Mouse (Mus musculus) heart, postnatal 0 days (tissue): Measurements from ENCODE around the gene Csf2. TPM values are rescaled to one million over a fixed set of nuclear protein-coding genes. Genes with fewer than 3 reads are reported as not detected.
A peak's percentile ranks its signal among the peaks of the same experiment; 100 is the strongest.

Experiments used
- ATAC-seq: fragments of 200-750 bp; cut with Nextera tagmentation; 2 replicates; pipeline ENCODE4 v1.8.0; 2017; ENCODE audit warnings: low read depth, moderate number of reproducible peaks, moderate library complexity; ENCODE audit not compliant: insufficient read depth
- DNase-seq: peaks from one replicate; pipeline ENCODE4 v3.0.0-alpha.2; 2016; ENCODE audit warnings: low spot score
- H3K27ac ChIP-seq: fragments of 300-500 bp; sonication (generic); 2 replicates; pipeline ENCODE4 v1.5.1; 2014; ENCODE audit warnings: low read depth, mild to moderate bottlenecking
- H3K27me3 ChIP-seq: fragments of 300-500 bp; sonication (generic); 2 replicates; pipeline ENCODE4 v1.6.1; 2014; ENCODE audit warnings: low read length, mixed read lengths; ENCODE audit not compliant: control insufficient read depth, insufficient read depth
- H3K36me3 ChIP-seq: fragments of 300-500 bp; sonication (generic); replicated peaks from 2 replicates; pipeline ENCODE4 v1.6.1; 2014; ENCODE audit warnings: low read length, mixed read lengths; ENCODE audit not compliant: control insufficient read depth, insufficient read depth
- H3K4me1 ChIP-seq: fragments of 300-500 bp; sonication (generic); 2 replicates; pipeline ENCODE4 v1.6.1; 2014; ENCODE audit warnings: antibody characterized with exemption; ENCODE audit not compliant: control insufficient read depth, insufficient read depth
- H3K4me2 ChIP-seq: fragments of 300-500 bp; sonication (generic); 2 replicates; pipeline ENCODE4 v1.6.1; 2014; ENCODE audit warnings: low read depth, mild to moderate bottlenecking, low read length, moderate library complexity
- H3K4me3 ChIP-seq: fragments of 300-500 bp; sonication (generic); 2 replicates; pipeline ENCODE4 v1.5.1; 2014; ENCODE audit warnings: low read depth, low read length
- H3K9ac ChIP-seq: fragments of 300-500 bp; sonication (generic); replicated peaks from 2 replicates; pipeline ENCODE4 v1.6.1; 2014; ENCODE audit warnings: low read depth, low read length, mixed read lengths
- H3K9me3 ChIP-seq: fragments of 300-500 bp; sonication (generic); replicated peaks from 2 replicates; pipeline ENCODE4 v1.6.1; 2016; ENCODE audit warnings: low read length; ENCODE audit not compliant: control insufficient read depth
- CTCF ChIP-seq: IDR thresholded peaks from 2 replicates; pipeline ENCODE4 v1.5.1; 2016; ENCODE audit warnings: antibody characterized with exemption, control low read depth, low read depth
- EP300 ChIP-seq: IDR thresholded peaks from 2 replicates; pipeline ENCODE4 v1.6.1; 2016; ENCODE audit warnings: antibody characterized with exemption, low read depth
- WGBS: fragments of 180-500 bp; shearing (Covaris S2); extraction: QIAGEN DNeasy Blood & Tissue Kit; methylation state at CpG from one replicate; pipeline ENCODE4 v1.1.7; 2014; 5-methylcytosine and 5-hydroxymethylcytosine counted together
- polyA plus RNA-seq: library from polyadenylated mRNA; unstranded; fragments of >200 nt; fragmentation: Nextera tagmentation; extraction: Ambion mirVana; gene quantifications from 2 replicates; pipeline ENCODE4 v1.2.1, GENCODE M21; 2015
- total RNA-seq: library from RNA; depleted of rRNA; stranded (reverse); fragments of >200 nt; gene quantifications from 2 replicates; pipeline ENCODE4 v1.2.3, GENCODE M21; 2014; ENCODE audit warnings: low replicate concordance

The Csf2 gene
- total and polyA plus RNA-seq, 2 experiments from 2014 or later: not detected

DNA sequence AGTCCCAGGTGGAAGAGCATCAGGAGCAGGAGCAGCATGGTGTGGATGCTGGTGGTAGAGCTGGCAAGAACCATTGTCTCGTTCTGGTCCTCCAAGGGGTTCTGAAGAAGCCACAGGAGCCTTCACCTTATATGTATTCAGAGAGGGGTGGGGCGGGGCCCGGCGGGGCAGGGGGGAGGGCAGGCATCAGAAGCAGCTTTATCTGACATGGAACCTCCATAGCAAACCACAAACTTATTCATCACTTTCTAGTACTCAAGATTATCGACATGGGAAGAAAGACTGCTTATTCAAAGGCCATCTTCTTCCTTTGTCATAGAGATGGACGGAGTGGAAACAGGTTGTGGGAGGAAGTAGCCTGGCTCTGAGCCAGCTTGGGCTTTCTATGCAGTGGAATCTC is 17.7 kb upstream of the Csf2 start, which contains the start of gene Il3:
Il3 (minus strand) TSS at position 101 of the 400 bp plus-strand sequence.
- Histone ChIP-seq H3K36me3 (no peaks in the 10 kb centered on the region), H3K9me3 (no peaks in the 10 kb centered on the region), H3K27ac (no peak within 1 kb of the TSS), H3K4me3 (no peak within 1 kb of the TSS), H3K9ac (no peak within 1 kb of the TSS), H3K4me1 (no peaks in the 10 kb centered on the region), H3K27me3 (no peaks in the 10 kb centered on the region), H3K4me2 (no peak within 1 kb of the TSS)
- ATAC-seq (no peak), DNase-seq (no peak)
- 74% methylated on average over 6 of the region's 6 CpGs for WGBS
- TF ChIP-seq EP300 (no peak), CTCF (no peak)

DNA sequence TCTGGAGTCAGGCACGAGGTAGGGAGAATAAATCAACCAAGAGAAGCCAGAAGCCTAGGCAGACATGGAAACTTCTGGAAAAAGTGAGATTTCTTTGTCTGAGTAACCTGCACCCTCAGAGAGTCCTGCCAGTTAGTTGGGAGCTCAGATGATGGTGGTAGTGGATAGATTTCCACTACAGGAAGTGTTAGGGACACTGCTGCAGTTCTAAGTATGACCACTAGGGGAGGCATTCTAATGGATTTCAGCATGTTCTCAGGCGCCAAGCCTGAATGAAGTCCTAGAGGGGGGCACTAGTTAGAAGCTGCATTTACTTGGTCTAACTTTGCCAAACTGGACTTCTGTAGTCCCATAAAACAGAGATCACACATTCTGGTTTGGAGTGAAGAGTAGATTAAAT is 15.1 kb upstream of the Csf2 start:
- no peak overlapping the region for H3K4me2 ChIP-seq
- H3K4me1 ChIP-seq: no peaks in the 10 kb centered on the region
- no peak overlapping the region for H3K9ac ChIP-seq
- H3K27ac ChIP-seq: no peak overlapping the region
- H3K36me3 ChIP-seq: no peaks in the 10 kb centered on the region
- DNase-seq (peak; percentile 34), ATAC-seq (no peak)
- no peak overlapping the region for H3K4me3 ChIP-seq
- H3K9me3 ChIP-seq: no peaks in the 10 kb centered on the region
- no peak for TF ChIP-seq EP300
- TF ChIP-seq CTCF: peak; percentile 85
- WGBS: 57% methylated on average over 2 of the region's 2 CpGs
- H3K27me3 ChIP-seq: no peaks in the 10 kb centered on the region

DNA sequence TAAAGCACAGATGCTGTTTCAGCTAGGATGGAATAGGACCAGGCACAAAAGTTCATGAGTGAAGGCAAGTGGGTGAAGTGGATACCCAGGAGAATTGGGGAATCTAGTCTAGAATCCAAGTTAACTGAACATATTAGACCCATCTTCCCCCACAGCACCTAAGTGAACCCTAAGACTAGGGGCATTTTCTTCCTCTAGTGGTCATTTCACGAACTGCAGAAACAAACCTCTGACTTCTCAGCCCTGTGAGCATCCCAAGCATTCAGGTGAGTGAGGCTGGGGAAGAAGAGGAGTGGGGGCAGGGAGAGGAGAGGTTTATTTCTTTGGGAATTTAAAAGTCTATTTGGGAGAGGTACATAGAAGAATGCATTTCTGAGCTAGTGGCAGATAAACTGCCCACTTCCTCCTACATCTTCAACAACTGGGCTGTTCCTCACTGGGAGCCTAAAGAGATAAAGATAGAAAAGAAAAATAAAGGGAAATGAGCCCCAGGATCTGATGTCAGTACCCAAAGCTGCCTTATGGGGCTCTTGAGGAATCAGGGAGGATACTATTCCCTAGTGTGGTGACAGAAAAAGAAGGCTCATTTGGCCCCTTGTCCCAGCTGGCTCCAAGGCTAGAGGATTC is 14.1 kb upstream of the Csf2 start:
- no peaks in the 10 kb centered on the region for H3K27me3 ChIP-seq
- H3K27ac ChIP-seq: no peak overlapping the region
- H3K4me1 ChIP-seq: no peaks in the 10 kb centered on the region
- 15% methylated on average over 1 of the region's 1 CpGs for WGBS
- H3K4me3 ChIP-seq: no peak overlapping the region
- peak; percentile 15; the same call in 1 of the 2 replicates for TF ChIP-seq CTCF
- TF ChIP-seq EP300: no peak
- no peak overlapping the region for H3K9ac ChIP-seq
- H3K4me2 ChIP-seq: no peak overlapping the region
- H3K9me3 ChIP-seq: no peaks in the 10 kb centered on the region
- no peaks in the 10 kb centered on the region for H3K36me3 ChIP-seq
- ATAC-seq (no peak), DNase-seq (no peak)

DNA sequence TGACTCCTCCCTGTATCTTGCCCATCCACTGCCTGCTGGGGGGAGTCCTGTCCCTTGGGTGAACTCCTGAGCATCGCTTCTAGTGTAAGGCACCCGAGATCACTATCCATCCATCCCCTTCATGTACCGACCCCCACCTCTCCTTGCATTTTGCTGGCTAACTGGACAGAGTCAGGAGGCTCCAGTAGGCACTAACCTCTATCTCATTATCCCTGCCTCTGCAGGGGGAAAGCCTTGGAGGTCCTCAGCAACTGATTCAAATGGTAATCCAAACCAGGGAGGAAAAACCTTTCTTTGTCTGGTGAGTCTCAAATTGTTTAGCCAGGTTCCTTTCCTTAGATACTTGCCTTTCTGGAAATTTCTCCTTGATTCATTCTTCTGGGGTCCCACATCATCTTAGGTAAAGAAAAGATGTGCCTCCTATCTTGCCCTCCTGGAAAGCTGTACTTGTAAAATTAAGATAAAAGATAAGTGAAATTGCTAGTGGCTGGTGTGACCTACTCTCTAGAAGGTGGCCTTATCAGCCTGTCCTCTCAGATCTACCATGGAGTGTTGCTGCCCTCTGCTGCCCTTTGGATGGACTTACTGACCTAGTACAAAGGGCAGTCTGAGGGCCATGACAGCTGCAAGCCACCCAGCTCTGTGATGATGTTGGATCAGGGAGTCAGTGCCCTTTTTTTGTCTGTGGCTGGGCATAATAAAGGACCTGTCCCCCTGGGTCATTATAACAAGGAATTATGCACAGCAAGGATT is 7.3 kb upstream of the Csf2 start:
- no peak overlapping the region for H3K27ac ChIP-seq
- peak; percentile 72; the same call in 1 of the 2 replicates for ATAC-seq
- no peak overlapping the region for H3K4me2 ChIP-seq
- 0 out of 2 replicates have a peak, but pooled peaks cover 5% of the 10 kb centered on the region for H3K27me3 ChIP-seq
- WGBS: 53% methylated on average over 3 of the region's 3 CpGs
- H3K9ac ChIP-seq: no peak overlapping the region
- H3K4me1 ChIP-seq: no peaks in the 10 kb centered on the region
- peak; percentile 91 for TF ChIP-seq CTCF
- no peak for TF ChIP-seq EP300
- no peaks in the 10 kb centered on the region for H3K36me3 ChIP-seq
- peak; percentile 84 for DNase-seq
- no peak overlapping the region for H3K4me3 ChIP-seq
- H3K9me3 ChIP-seq: no peaks in the 10 kb centered on the region

DNA sequence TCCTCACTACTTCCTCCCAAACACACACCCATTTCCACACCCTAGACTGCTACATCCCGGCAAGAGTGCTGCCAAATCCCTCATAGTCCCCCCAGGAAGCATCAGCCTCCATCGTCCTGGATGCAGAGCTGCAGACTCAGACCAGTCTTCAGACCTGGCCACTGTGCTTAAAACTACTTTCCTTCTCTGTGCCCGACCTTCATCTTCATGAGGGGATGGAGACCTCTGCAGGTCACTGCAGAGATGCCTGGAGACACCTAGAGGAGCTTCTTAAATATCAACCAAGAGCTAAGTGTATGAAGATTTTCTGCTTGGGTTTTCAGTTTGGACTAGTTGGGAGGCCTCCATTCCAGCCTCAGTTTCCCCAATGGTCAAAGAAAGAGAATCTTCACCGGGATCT is 4.6 kb upstream of the Csf2 start:
- ATAC-seq: no peak
- 33% methylated on average over 4 of the region's 4 CpGs for WGBS
- Histone ChIP-seq H3K4me3 (no peak overlapping the region), H3K36me3 (no peaks in the 10 kb centered on the region), H3K4me2 (no peak overlapping the region), H3K4me1 (peaks cover 8% of the 10 kb centered on the region), H3K27ac (no peak overlapping the region), H3K27me3 (0 out of 2 replicates have a peak, but pooled peaks cover 5% of the 10 kb centered on the region), H3K9me3 (no peaks in the 10 kb centered on the region), H3K9ac (no peak overlapping the region)
- TF ChIP-seq CTCF (peak; percentile 53), EP300 (no peak)
- DNase-seq: peak; percentile 34
